Mouse (Mus musculus): ENCODE measurements around the gene Dusp22. TPM values are rescaled to one million over a fixed set of nuclear protein-coding genes. Genes with fewer than 3 reads are reported as not detected.
A peak's percentile ranks its signal among the peaks of the same experiment; 100 is the strongest.

The Dusp22 gene
- total RNA-seq, 2 experiments from 2014 or later: 37.7 to 46.2 TPM

- DNase-seq: no peak
Observed at GRCm38 (mm10) chr13:30715573-30715972, 55.8 kb downstream of the Dusp22 start.

- DNase-seq: no peak
Observed at GRCm38 (mm10) chr13:30716611-30717010, 56.8 kb downstream of the Dusp22 start.

GRCm38 (mm10) chr13:30722601-30723000, 62.8 kb downstream of the Dusp22 start:
- peak; percentile 46 for DNase-seq

GRCm38 (mm10) chr13:30723258-30723657, 63.5 kb downstream of the Dusp22 start:
- DNase-seq: no peak

- DNase-seq: no peak
Observed at GRCm38 (mm10) chr13:30723858-30724257, 64.1 kb downstream of the Dusp22 start.

GRCm38 (mm10) chr13:30724691-30725271, 65.0 kb downstream of the Dusp22 start:
- peak; percentile 53 for DNase-seq

- DNase-seq: no peak
Observed at GRCm38 (mm10) chr13:30726879-30727278, 67.1 kb downstream of the Dusp22 start.

GRCm38 (mm10) chr13:30728155-30728554, 68.4 kb downstream of the Dusp22 start:
- DNase-seq: no peak

- DNase-seq: peak; percentile 54
Observed at GRCm38 (mm10) chr13:30729245-30729644, 69.4 kb downstream of the Dusp22 start.

GRCm38 (mm10) chr13:30730104-30730793, 70.5 kb downstream of the Dusp22 start:
- no peak for DNase-seq

GRCm38 (mm10) chr13:30732709-30733445, 73.1 kb downstream of the Dusp22 start:
- no peak for DNase-seq

- no peak for DNase-seq
Observed at GRCm38 (mm10) chr13:30736721-30737120, 76.9 kb downstream of the Dusp22 start.

- DNase-seq: no peak
Observed at GRCm38 (mm10) chr13:30737257-30737656, 77.5 kb downstream of the Dusp22 start.

- DNase-seq: no peak
Observed at GRCm38 (mm10) chr13:30738310-30738840, 78.6 kb downstream of the Dusp22 start.

- no peak for DNase-seq
Observed at GRCm38 (mm10) chr13:30741172-30741571, 81.4 kb downstream of the Dusp22 start.

GRCm38 (mm10) chr13:30742411-30742970, 82.7 kb downstream of the Dusp22 start:
- no peak for DNase-seq

GRCm38 (mm10) chr13:30745121-30745520, 85.3 kb downstream of the Dusp22 start:
- DNase-seq: peak; percentile 29

GRCm38 (mm10) chr13:30747068-30747467, 87.3 kb downstream of the Dusp22 start:
- DNase-seq: no peak

GRCm38 (mm10) chr13:30747504-30747903, 87.7 kb downstream of the Dusp22 start:
- no peak for DNase-seq

- DNase-seq: no peak
Observed at GRCm38 (mm10) chr13:30748321-30748720, 88.5 kb downstream of the Dusp22 start.

GRCm38 (mm10) chr13:30749021-30749556, 89.3 kb downstream of the Dusp22 start, which contains the start of gene Irf4:
TSS of gene Irf4 (plus strand) at chr13:30749226.
- peak; percentile 77 for DNase-seq

GRCm38 (mm10) chr13:30749557-30750141, 89.8 kb downstream of the Dusp22 start:
- DNase-seq: peak; percentile 19

Measured in adrenal gland, postnatal 10 days (tissue).